Comparison of ENCODE assay signal across 10 mouse cellular contexts in the genomic region with DNA sequence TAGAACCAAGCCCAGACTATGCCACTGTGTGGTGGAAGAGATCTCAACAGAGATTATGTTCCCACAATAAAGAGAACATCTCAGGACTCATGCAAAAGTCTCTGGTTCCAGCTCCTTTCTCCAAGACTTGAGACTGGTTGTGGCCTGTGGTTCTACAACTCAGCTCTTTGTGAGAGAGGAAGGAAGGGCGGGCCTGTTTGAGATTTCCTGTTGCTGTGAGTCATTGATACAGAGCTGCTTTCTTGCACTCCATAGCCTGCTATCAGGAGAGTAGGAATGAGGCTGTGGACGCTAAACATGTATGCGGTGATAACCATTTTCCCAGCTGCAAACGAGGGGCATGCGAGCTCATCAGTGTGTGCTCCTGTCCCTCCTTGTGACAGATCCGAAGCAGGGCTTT. TPM values are rescaled to one million over a fixed set of nuclear protein-coding genes. Genes with fewer than 3 reads are reported as not detected.
DNase-seq lines count a peak whose midpoint lies in the region; ATAC-seq and TF ChIP-seq lines count a peak whose summit lies in the region.
"Had no signal": no experiment of that assay in that cellular context is flagged by ENCODE, and none has a peak within 500 bp of the region (broad histone marks: within the 10 kb centered on the region; RNA-seq: fewer than 3 reads in every experiment).

No protein-coding gene starts in this region.

- no peak overlapping the region for H3K27ac ChIP-seq in kidney, postnatal 0 days
- no peak overlapping the region for H3K27ac ChIP-seq in kidney, embryonic 14.5 days (ENCODE audit: low read depth, low read length)
- peak overlapping the region; percentile 57 for H3K27ac ChIP-seq in heart, embryonic 13.5 days (replicated peaks)
- no peak overlapping the region for H3K27ac ChIP-seq in lung, embryonic 14.5 days (ENCODE audit: low read depth)
- H3K27ac ChIP-seq in stomach, postnatal 0 days (replicated peaks), result no peak overlapping the region
- H3K27ac ChIP-seq in midbrain, embryonic 16.5 days (ENCODE audit: low read length), result no peak overlapping the region

- H3K9me3 ChIP-seq in kidney, postnatal 0 days (replicated peaks; ENCODE audit: low read length), result no peaks in the 10 kb centered on the region
- H3K9me3 ChIP-seq in kidney, embryonic 14.5 days (ENCODE audit: control insufficient read depth, low read length), result no peaks in the 10 kb centered on the region
- H3K9me3 ChIP-seq in heart, embryonic 13.5 days, result no peaks in the 10 kb centered on the region
- H3K9me3 ChIP-seq in lung, embryonic 14.5 days (ENCODE audit: low read depth, low read length), result no peaks in the 10 kb centered on the region
- no peaks in the 10 kb centered on the region for H3K9me3 ChIP-seq in stomach, postnatal 0 days (ENCODE audit: control insufficient read depth, low read length)
- H3K9me3 ChIP-seq in midbrain, embryonic 16.5 days (replicated peaks; ENCODE audit: control insufficient read depth, low read length, poor library complexity, severe bottlenecking), result no peaks in the 10 kb centered on the region

- TF ChIP-seq CTCF in kidney, postnatal 0 days (IDR thresholded peaks at IDR 0.05; ENCODE audit: low read depth), result no peak
- no peak for TF ChIP-seq CTCF in lung, embryonic 14.5 days (IDR thresholded peaks at IDR 0.05; ENCODE audit: low read depth)
- no peak for TF ChIP-seq CTCF in stomach, postnatal 0 days (IDR thresholded peaks at IDR 0.05; ENCODE audit: low read depth)

- WGBS in kidney, postnatal 0 days, result 75% methylated on average over 6 of the region's 6 CpGs
- WGBS in kidney, embryonic 14.5 days, result 80% methylated on average over 6 of the region's 6 CpGs
- 33% methylated on average over 6 of the region's 6 CpGs for WGBS in heart, embryonic 13.5 days
- 68% methylated on average over 6 of the region's 6 CpGs for WGBS in lung, embryonic 14.5 days
- 64% methylated on average over 6 of the region's 6 CpGs for WGBS in stomach, postnatal 0 days
- 91% methylated on average over 6 of the region's 6 CpGs for WGBS in midbrain, embryonic 16.5 days

- DNase-seq in kidney, postnatal 0 days (ENCODE audit: low spot score), result peak; percentile 6
- no peak for DNase-seq in lung, embryonic 14.5 days
- peak; percentile 44 for DNase-seq in stomach, postnatal 0 days (ENCODE audit: low spot score)
- no peak for DNase-seq in right cerebral cortex, postnatal 36 days (ENCODE audit: low spot score in 2 of 2)
- no peak for DNase-seq in left cerebral cortex, postnatal 36 days (ENCODE audit: low spot score in 2 of 2)
- DNase-seq: right cerebral cortex, postnatal 14 days had no signal

- H3K27me3 ChIP-seq in kidney, postnatal 0 days (ENCODE audit: insufficient read depth, low read length), result no peaks in the 10 kb centered on the region
- H3K27me3 ChIP-seq in kidney, embryonic 14.5 days (ENCODE audit: control insufficient read depth, insufficient read depth, low read length), result no peaks in the 10 kb centered on the region
- no peaks in the 10 kb centered on the region for H3K27me3 ChIP-seq in heart, embryonic 13.5 days (replicated peaks)
- H3K27me3 ChIP-seq in lung, embryonic 14.5 days (ENCODE audit: insufficient read depth, low read length), result no peaks in the 10 kb centered on the region
- H3K27me3 ChIP-seq in stomach, postnatal 0 days (ENCODE audit: control insufficient read depth, insufficient read depth, low read length), result no peaks in the 10 kb centered on the region
- H3K27me3 ChIP-seq in midbrain, embryonic 16.5 days (ENCODE audit: control insufficient read depth, insufficient read depth, low read depth, low read length), result no peaks in the 10 kb centered on the region

- no peak overlapping the region for H3K4me2 ChIP-seq in kidney, postnatal 0 days (ENCODE audit: low read length)
- no peak overlapping the region for H3K4me2 ChIP-seq in kidney, embryonic 14.5 days (replicated peaks; ENCODE audit: low read depth, low read length)
- H3K4me2 ChIP-seq in heart, embryonic 13.5 days, result no peak overlapping the region
- H3K4me2 ChIP-seq in lung, embryonic 14.5 days, result no peak overlapping the region
- no peak overlapping the region for H3K4me2 ChIP-seq in stomach, postnatal 0 days (replicated peaks; ENCODE audit: low read depth)
- H3K4me2 ChIP-seq in midbrain, embryonic 16.5 days (ENCODE audit: low read length), result no peak overlapping the region

- ATAC-seq in kidney, postnatal 0 days (replicated peaks; ENCODE audit: low FRiP score, low read depth), result no peak
- ATAC-seq in kidney, embryonic 14.5 days (ENCODE audit: low FRiP score, low TSS enrichment), result no peak
- ATAC-seq in heart, embryonic 13.5 days (ENCODE audit: extremely low read depth, insufficient number of reproducible peaks, low FRiP score, low TSS enrichment), result no peak
- ATAC-seq in lung, embryonic 14.5 days (ENCODE audit: insufficient read depth), result 0 out of 2 replicates have a peak, but pooled peaks have one; percentile 31
- peak; percentile 95 for ATAC-seq in stomach, postnatal 0 days (ENCODE audit: low FRiP score, low TSS enrichment)
- ATAC-seq in midbrain, embryonic 16.5 days, result no peak

- H3K9ac ChIP-seq in kidney, postnatal 0 days (ENCODE audit: low read depth, low read length), result no peak overlapping the region
- H3K9ac ChIP-seq in kidney, embryonic 14.5 days (ENCODE audit: low read depth, low read length), result no peak overlapping the region
- no peak overlapping the region for H3K9ac ChIP-seq in heart, embryonic 13.5 days
- no peak overlapping the region for H3K9ac ChIP-seq in lung, embryonic 14.5 days
- no peak overlapping the region for H3K9ac ChIP-seq in stomach, postnatal 0 days (ENCODE audit: low read length)
- no peak overlapping the region for H3K9ac ChIP-seq in midbrain, embryonic 16.5 days (ENCODE audit: low read depth, low read length)

- no peaks in the 10 kb centered on the region for H3K4me1 ChIP-seq in kidney, postnatal 0 days (replicated peaks; ENCODE audit: insufficient read depth, low read length)
- H3K4me1 ChIP-seq in kidney, embryonic 14.5 days (ENCODE audit: control insufficient read depth, insufficient read depth, low read length), result no peaks in the 10 kb centered on the region
- no peaks in the 10 kb centered on the region for H3K4me1 ChIP-seq in heart, embryonic 13.5 days
- no peaks in the 10 kb centered on the region for H3K4me1 ChIP-seq in lung, embryonic 14.5 days (ENCODE audit: insufficient read depth)
- no peaks in the 10 kb centered on the region for H3K4me1 ChIP-seq in stomach, postnatal 0 days (replicated peaks; ENCODE audit: control insufficient read depth, insufficient read depth)
- no peaks in the 10 kb centered on the region for H3K4me1 ChIP-seq in midbrain, embryonic 16.5 days (ENCODE audit: control insufficient read depth, insufficient read depth, low read length)

- intact Hi-C loops in left cerebral cortex, postnatal 36 days (cut with DNase I), result no loop called here

- no peak overlapping the region for H3K4me3 ChIP-seq in kidney, postnatal 0 days (replicated peaks; ENCODE audit: low read depth, low read length)
- H3K4me3 ChIP-seq in kidney, embryonic 14.5 days (ENCODE audit: low read length), result no peak overlapping the region
- no peak overlapping the region for H3K4me3 ChIP-seq in heart, embryonic 13.5 days
- no peak overlapping the region for H3K4me3 ChIP-seq in lung, embryonic 14.5 days (ENCODE audit: low read depth, low read length)
- H3K4me3 ChIP-seq in stomach, postnatal 0 days (ENCODE audit: low read depth, low read length), result no peak overlapping the region
- no peak overlapping the region for H3K4me3 ChIP-seq in midbrain, embryonic 16.5 days (ENCODE audit: low read depth, low read length)

- H3K36me3 ChIP-seq in kidney, postnatal 0 days (ENCODE audit: insufficient read depth, low read length), result no peaks in the 10 kb centered on the region
- H3K36me3 ChIP-seq in kidney, embryonic 14.5 days (ENCODE audit: control insufficient read depth, insufficient read depth, low read length), result no peaks in the 10 kb centered on the region
- no peaks in the 10 kb centered on the region for H3K36me3 ChIP-seq in heart, embryonic 13.5 days
- H3K36me3 ChIP-seq in lung, embryonic 14.5 days (ENCODE audit: insufficient read depth), result no peaks in the 10 kb centered on the region
- H3K36me3 ChIP-seq in stomach, postnatal 0 days (ENCODE audit: control insufficient read depth, insufficient read depth, low read length), result no peaks in the 10 kb centered on the region
- no peaks in the 10 kb centered on the region for H3K36me3 ChIP-seq in midbrain, embryonic 16.5 days (ENCODE audit: control insufficient read depth, insufficient read depth, low read length)

- no peak for TF ChIP-seq EP300 in stomach, postnatal 0 days (optimal IDR thresholded peaks at IDR 0.05)

RNA-seq across cellular contexts. Expression of a gene that starts 43.9 kb away (rescaled TPM):
- polyA plus RNA-seq in kidney, postnatal 0 days (2015; fragmentation: Nextera tagmentation; extraction: Ambion mirVana), result not detected in 2 replicates
- polyA plus RNA-seq in kidney, embryonic 14.5 days (2014; fragmentation: Nextera tagmentation; extraction: Ambion mirVana), result not detected in 2 replicates
- not detected in 2 replicates for polyA plus RNA-seq in heart, embryonic 13.5 days (2015; fragmentation: Nextera tagmentation; extraction: Ambion mirVana)
- not detected in 2 replicates for polyA plus RNA-seq in lung, embryonic 14.5 days (2014; fragmentation: Nextera tagmentation; extraction: Ambion mirVana)
- polyA plus RNA-seq in stomach, postnatal 0 days (2015; fragmentation: Nextera tagmentation; extraction: Ambion mirVana), result not detected in 2 replicates
- not detected in 2 replicates for polyA plus RNA-seq in midbrain, embryonic 16.5 days (2015; fragmentation: Nextera tagmentation; extraction: Ambion mirVana)
- 1 to 10 TPM; 2.8 to 2.9 TPM for total RNA-seq in left cerebral cortex, postnatal 36 days (2021)
- polyA plus RNA-seq: embryonic facial prominence, embryonic 11.5 days had no signal

RNA-seq across cellular contexts. Expression of a gene that starts 48.2 kb away (rescaled TPM):
- 7.4 and 8.6 TPM in 2 replicates for polyA plus RNA-seq in kidney, postnatal 0 days (2015; fragmentation: Nextera tagmentation; extraction: Ambion mirVana)
- polyA plus RNA-seq in kidney, embryonic 14.5 days (2014; fragmentation: Nextera tagmentation; extraction: Ambion mirVana), result 8.0 and 8.4 TPM in 2 replicates
- 6.0 and 6.7 TPM in 2 replicates for polyA plus RNA-seq in heart, embryonic 13.5 days (2015; fragmentation: Nextera tagmentation; extraction: Ambion mirVana)
- 9.0 and 9.9 TPM in 2 replicates for polyA plus RNA-seq in lung, embryonic 14.5 days (2014; fragmentation: Nextera tagmentation; extraction: Ambion mirVana)
- 7.1 and 7.2 TPM in 2 replicates for polyA plus RNA-seq in stomach, postnatal 0 days (2015; fragmentation: Nextera tagmentation; extraction: Ambion mirVana)
- polyA plus RNA-seq in midbrain, embryonic 16.5 days (2015; fragmentation: Nextera tagmentation; extraction: Ambion mirVana), result 11.4 and 11.6 TPM in 2 replicates
- total RNA-seq in left cerebral cortex, postnatal 36 days (2021), result 10 to 100 TPM; 41.2 to 42.6 TPM

Comparison
In these comparisons a context has a peak if more than half of its experiments do, and no peak if none do; other contexts are left out.
1. ATAC-seq: peak in lung, embryonic 14.5 days (single experiment) and stomach, postnatal 0 days (single experiment); none in kidney, postnatal 0 days (single experiment), kidney, embryonic 14.5 days (single experiment), heart, embryonic 13.5 days (single experiment) and midbrain, embryonic 16.5 days (single experiment).
2. DNase-seq: peak in kidney, postnatal 0 days (single experiment) and stomach, postnatal 0 days (single experiment); none in lung, embryonic 14.5 days (single experiment), right cerebral cortex, postnatal 36 days (0 of 2) and left cerebral cortex, postnatal 36 days (0 of 2).